Comparison of ENCODE assay signal across 10 mouse cellular contexts in the genomic region with DNA sequence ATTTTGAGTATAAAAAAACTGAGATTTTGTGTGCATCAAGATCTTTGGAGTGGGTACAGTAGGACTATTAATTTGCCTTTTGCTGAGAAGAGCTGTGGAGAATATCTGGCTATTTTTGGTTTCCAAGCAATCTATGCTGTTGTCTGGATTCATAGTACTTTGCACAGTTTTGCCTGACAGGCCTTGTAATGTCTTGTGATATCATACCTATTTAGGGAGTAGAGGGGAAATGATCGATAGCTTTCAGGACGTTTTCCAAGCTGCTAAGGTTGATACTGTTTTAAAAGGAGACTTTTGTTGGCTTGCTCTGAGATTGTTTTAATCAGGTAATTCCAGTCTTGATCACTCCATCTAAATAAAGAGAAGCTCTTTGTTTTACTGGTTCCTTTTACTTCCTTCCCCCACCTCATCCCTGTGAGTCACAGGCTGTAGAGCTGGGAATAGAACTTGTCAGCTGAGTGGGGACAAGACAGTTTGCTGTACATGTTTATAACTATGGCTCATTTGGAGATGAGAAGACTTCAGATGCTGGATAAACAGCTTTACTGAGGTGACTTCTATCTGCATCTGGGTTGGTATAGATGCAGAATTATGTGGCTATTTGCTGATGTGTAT. TPM values are rescaled to one million over a fixed set of nuclear protein-coding genes. Genes with fewer than 3 reads are reported as not detected.
DNase-seq lines count a peak whose midpoint lies in the region; ATAC-seq and TF ChIP-seq lines count a peak whose summit lies in the region.
"Had no signal": no experiment of that assay in that cellular context is flagged by ENCODE, and none has a peak within 500 bp of the region (broad histone marks: within the 10 kb centered on the region; RNA-seq: fewer than 3 reads in every experiment).

No protein-coding gene starts in this region.

- peak overlapping the region; percentile 88 for H3K27ac ChIP-seq in bone marrow macrophage, adult 2 months (ENCODE audit: insufficient read depth, low read depth, low read length)
- no peak overlapping the region for H3K27ac ChIP-seq in intestine, postnatal 0 days (ENCODE audit: low read depth, low read length)
- no peak overlapping the region for H3K27ac ChIP-seq in kidney, adult 2 months (ENCODE audit: insufficient read depth, low read depth, low read length)

- peak overlapping the region; percentile 45 for H3K4me3 ChIP-seq in bone marrow macrophage, adult 2 months (ENCODE audit: insufficient read depth, low read length)
- H3K4me3 ChIP-seq in intestine, postnatal 0 days (ENCODE audit: low read depth, low read length) = 0 out of 2 replicates have a peak overlapping the region, but pooled peaks have one; percentile 0
- H3K4me3 ChIP-seq in kidney, adult 2 months (ENCODE audit: insufficient read depth, low read depth, low read length) = no peak overlapping the region

- no peak for TF ChIP-seq POLR2A in bone marrow macrophage, adult 2 months (IDR thresholded peaks at IDR 0.05; ENCODE audit: borderline replicate concordance, low read depth, low read length)
- TF ChIP-seq POLR2A in kidney, adult 2 months (IDR thresholded peaks at IDR 0.05; ENCODE audit: low read depth, low read length) = no peak

- no peak overlapping the region for H3K4me2 ChIP-seq in intestine, postnatal 0 days (replicated peaks; ENCODE audit: low read depth)

- H3K9ac ChIP-seq in intestine, postnatal 0 days (ENCODE audit: low read depth, low read length) = no peak overlapping the region

- peaks cover 40% of the 10 kb centered on the region for H3K4me1 ChIP-seq in bone marrow macrophage, adult 2 months (ENCODE audit: control insufficient read depth, insufficient read depth, low read length)
- H3K4me1 ChIP-seq in intestine, postnatal 0 days (replicated peaks; ENCODE audit: control insufficient read depth, insufficient read depth, low read length) = 0 out of 2 replicates have a peak, but pooled peaks cover 4% of the 10 kb centered on the region
- H3K4me1 ChIP-seq in kidney, adult 2 months (ENCODE audit: control insufficient read depth, insufficient read depth, low read length) = peaks cover 9% of the 10 kb centered on the region; the same call in 1 of the 2 replicates

- no peaks in the 10 kb centered on the region for H3K9me3 ChIP-seq in intestine, postnatal 0 days (ENCODE audit: control insufficient read depth)

- ATAC-seq in intestine, postnatal 0 days = no peak

- peak; percentile 16 for DNase-seq in adrenal gland, adult 2 months
- DNase-seq in adrenal gland, postnatal 4 days (ENCODE audit: low spot score in 2 of 2) = no peak
- DNase-seq in layer of hippocampus, adult 11-12 months (ENCODE audit: low spot score) = peak; percentile 45
- no peak for DNase-seq in layer of hippocampus, postnatal 25 days (ENCODE audit: extremely low spot score in 1 of 2, low spot score in 1 of 2)
- DNase-seq in kidney, adult 2 months = no peak
- DNase-seq in ovary, postnatal 36 days (ENCODE audit: low spot score) = no peak
- DNase-seq: midbrain, embryonic 14.5 days; retina, postnatal 1 day had no signal

- H3K36me3 ChIP-seq in intestine, postnatal 0 days (ENCODE audit: control insufficient read depth, insufficient read depth) = no peaks in the 10 kb centered on the region
- no peaks in the 10 kb centered on the region for H3K36me3 ChIP-seq in kidney, adult 2 months (ENCODE audit: control insufficient read depth, insufficient read depth, low read length)

- TF ChIP-seq CTCF in bone marrow macrophage, adult 2 months (IDR thresholded peaks at IDR 0.05; ENCODE audit: low read depth, low read length) = no peak
- TF ChIP-seq CTCF in intestine, postnatal 0 days (IDR thresholded peaks at IDR 0.05; ENCODE audit: low read depth) = no peak
- TF ChIP-seq CTCF in kidney, adult 2 months (conservative IDR thresholded peaks at IDR 0.05; ENCODE audit: insufficient read depth, insufficient read length, low read depth, low read length) = no peak

- WGBS in intestine, postnatal 0 days = 43% methylated on average over 2 of the region's 2 CpGs
- 49% methylated on average over 2 of the region's 2 CpGs for WGBS in kidney, adult 2 months

- no peaks in the 10 kb centered on the region for H3K27me3 ChIP-seq in intestine, postnatal 0 days (replicated peaks; ENCODE audit: control insufficient read depth, insufficient read depth, low read length)
- no peaks in the 10 kb centered on the region for H3K27me3 ChIP-seq in kidney, adult 2 months (replicated peaks; ENCODE audit: control insufficient read depth, insufficient read depth, low read length)

RNA-seq across cellular contexts. Expression of a gene that starts 25.4 kb away (rescaled TPM):
- total RNA-seq in adrenal gland, adult 2 months (2021) = 10 to 100 TPM; 82.8 to 88.4 TPM
- polyA plus RNA-seq in adrenal gland, adult 2 months (2012; rRNA removed) = 19.8 and 24.2 TPM in 2 replicates
- total RNA-seq in adrenal gland, postnatal 4 days (2021) = 100 to 1,000 TPM in 1 of 2 experiments, 10 to 100 TPM in 1; 94.0 to 103 TPM
- total RNA-seq in layer of hippocampus, postnatal 25 days (2021) = 100 to 1,000 TPM; 138 to 153 TPM
- polyA plus RNA-seq in bone marrow macrophage, adult 2 months (2012; ENCODE audit: insufficient read depth, insufficient read length, missing spikeins) = 48.6 and 59.9 TPM in 2 replicates
- 34.9 and 41.0 TPM in 2 replicates for polyA plus RNA-seq in intestine, postnatal 0 days (2015; fragmentation: Nextera tagmentation; extraction: Ambion mirVana)
- 40.5 and 40.6 TPM in 2 replicates for polyA plus RNA-seq in kidney, adult 2 months (2012; rRNA removed)

Comparison
In these comparisons a context has a peak if more than half of its experiments do, and no peak if none do; other contexts are left out.
1. DNase-seq: peak in adrenal gland, adult 2 months (single experiment) and layer of hippocampus, adult 11-12 months (single experiment); none in adrenal gland, postnatal 4 days (0 of 2), layer of hippocampus, postnatal 25 days (0 of 2), kidney, adult 2 months (single experiment) and ovary, postnatal 36 days (single experiment).